13 mouse cellular contexts compared by ENCODE assay signal in the genomic region with DNA sequence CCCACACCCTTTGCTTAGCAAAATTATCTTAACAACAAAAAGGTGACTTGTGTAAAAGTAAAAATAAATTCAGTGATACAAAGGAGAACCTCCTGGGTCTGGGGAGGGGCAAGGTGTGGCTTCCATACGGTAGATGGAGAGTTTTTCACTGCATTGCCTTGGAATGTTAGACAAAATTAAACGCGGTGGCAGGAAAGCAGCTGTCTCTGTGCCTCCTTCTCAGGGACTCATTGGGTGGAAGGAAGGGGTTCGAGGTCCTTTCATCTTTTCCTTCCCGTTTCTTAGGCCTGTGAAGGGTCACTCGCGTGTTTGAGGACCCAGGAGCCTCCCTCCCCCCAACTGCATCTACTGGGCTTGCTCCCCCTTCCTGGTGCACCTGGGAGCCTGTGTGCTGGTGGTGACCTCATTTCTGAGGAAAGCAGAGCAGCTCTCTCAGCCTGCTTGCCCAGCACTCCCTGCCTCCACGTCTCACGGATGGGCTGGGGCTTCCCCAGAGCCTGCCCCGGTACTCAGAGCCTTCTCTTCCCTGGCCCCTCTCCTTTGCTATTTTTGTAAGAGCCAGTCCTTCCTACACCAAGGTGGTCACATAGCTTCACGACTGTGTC. TPM values are rescaled to one million over a fixed set of nuclear protein-coding genes. Genes with fewer than 3 reads are reported as not detected.
DNase-seq lines count a peak whose midpoint lies in the region; ATAC-seq and TF ChIP-seq lines count a peak whose summit lies in the region.
"Had no signal": no experiment of that assay in that cellular context is flagged by ENCODE, and none has a peak within 500 bp of the region (broad histone marks: within the 10 kb centered on the region; RNA-seq: fewer than 3 reads in every experiment).

No protein-coding gene starts in this region.

- no peak for TF ChIP-seq CTCF in layer of hippocampus, adult 2 months (conservative IDR thresholded peaks at IDR 0.05)

- peak overlapping the region; percentile 90 for H3K4me2 ChIP-seq in neural tube, embryonic 12.5 days (replicated peaks)
- H3K4me2 ChIP-seq: intestine, embryonic 15.5 days; liver, embryonic 15.5 days had no signal

- H3K27ac ChIP-seq in layer of hippocampus, adult 2 months = peak overlapping the region; percentile 97
- peak overlapping the region; percentile 98 for H3K27ac ChIP-seq in hindbrain, embryonic 10.5 days
- H3K27ac ChIP-seq in neural tube, embryonic 12.5 days = peak overlapping the region; percentile 98
- H3K27ac ChIP-seq: heart, adult 2 months; intestine, embryonic 15.5 days; liver, embryonic 15.5 days had no signal

- no peak for ATAC-seq in neural tube, embryonic 12.5 days (ENCODE audit: low FRiP score, low read depth)
- ATAC-seq in activated CD4-positive, CD25-positive, alpha-beta regulatory T cell, adult 4 months = no peak
- ATAC-seq: intestine, embryonic 15.5 days; Patski had no signal

- peaks cover 100% of the 10 kb centered on the region for H3K27me3 ChIP-seq in hindbrain, embryonic 10.5 days (ENCODE audit: insufficient read depth, poor library complexity, severe bottlenecking)
- H3K27me3 ChIP-seq in neural tube, embryonic 12.5 days (replicated peaks) = peaks cover 35% of the 10 kb centered on the region

- H3K4me3 ChIP-seq in layer of hippocampus, adult 2 months = peak overlapping the region; percentile 85
- H3K4me3 ChIP-seq in hindbrain, embryonic 10.5 days = peak overlapping the region; percentile 63
- peak overlapping the region; percentile 87 for H3K4me3 ChIP-seq in neural tube, embryonic 12.5 days
- H3K4me3 ChIP-seq: heart, adult 2 months; intestine, embryonic 15.5 days; liver, embryonic 15.5 days had no signal

- H3K4me1 ChIP-seq in hindbrain, embryonic 10.5 days (replicated peaks) = peaks cover 97% of the 10 kb centered on the region
- peaks cover 27% of the 10 kb centered on the region for H3K4me1 ChIP-seq in neural tube, embryonic 12.5 days

- 3% methylated on average over 11 of the region's 11 CpGs for WGBS in hindbrain, embryonic 10.5 days
- WGBS in neural tube, embryonic 12.5 days = 2% methylated on average over 11 of the region's 11 CpGs

- peaks cover 71% of the 10 kb centered on the region for H3K36me3 ChIP-seq in hindbrain, embryonic 10.5 days
- H3K36me3 ChIP-seq in neural tube, embryonic 12.5 days = peaks cover 37% of the 10 kb centered on the region
- H3K36me3 ChIP-seq: intestine, embryonic 15.5 days; liver, embryonic 15.5 days had no signal

- no peak for DNase-seq in layer of hippocampus, adult 2 months (ENCODE audit: low spot score in 2 of 2)
- DNase-seq in layer of hippocampus, postnatal 25 days (ENCODE audit: extremely low spot score in 1 of 2, low spot score in 1 of 2) = no peak
- DNase-seq in cerebellum, postnatal 10 days = peak; percentile 53 to 64
- DNase-seq in hindbrain, embryonic 10.5 days (ENCODE audit: low spot score) = no peak
- no peak for DNase-seq in layer of hippocampus, adult 9-11 months
- no peak for DNase-seq in urinary bladder, postnatal 25 days (ENCODE audit: low spot score)
- DNase-seq: heart, adult 2 months; spleen, adult 18-20 months had no signal

- H3K9me3 ChIP-seq in hindbrain, embryonic 10.5 days = no peaks in the 10 kb centered on the region
- H3K9me3 ChIP-seq in neural tube, embryonic 12.5 days = no peaks in the 10 kb centered on the region
- H3K9me3 ChIP-seq: intestine, embryonic 15.5 days; liver, embryonic 15.5 days had no signal

- H3K9ac ChIP-seq in neural tube, embryonic 12.5 days = peak overlapping the region; percentile 100
- H3K9ac ChIP-seq: intestine, embryonic 15.5 days; liver, embryonic 15.5 days had no signal

RNA-seq across cellular contexts. Expression of gene Polg, which starts 41.0 kb away (rescaled TPM):
- total RNA-seq in layer of hippocampus, adult 2 months (2021) = 100 to 1,000 TPM in 1 of 2 experiments, 10 to 100 TPM in 1; 76.5 to 101 TPM
- 10 to 100 TPM; 74.2 to 91.0 TPM for total RNA-seq in layer of hippocampus, postnatal 25 days (2021)
- polyA plus RNA-seq in hindbrain, embryonic 10.5 days (2016; fragmentation: Nextera tagmentation; extraction: Ambion mirVana) = 38.5 and 43.0 TPM in 2 replicates
- polyA plus RNA-seq in neural tube, embryonic 12.5 days (2016; fragmentation: Nextera tagmentation; extraction: Ambion mirVana) = 45.6 and 48.5 TPM in 2 replicates
- 10 to 100 TPM; 22.5 to 23.1 TPM for polyA plus RNA-seq in activated CD4-positive, CD25-positive, alpha-beta regulatory T cell, adult 4 months (2017; shearing (Covaris generic))

Comparison
In these comparisons a context has a peak if more than half of its experiments do, and no peak if none do; other contexts are left out.
1. DNase-seq: peak in cerebellum, postnatal 10 days (2 of 2); none in layer of hippocampus, adult 2 months (0 of 2), layer of hippocampus, postnatal 25 days (0 of 2), hindbrain, embryonic 10.5 days (single experiment), layer of hippocampus, adult 9-11 months (single experiment) and urinary bladder, postnatal 25 days (single experiment).
2. Peak in every context shown above with its lines, with median percentiles within 50 percentile points of each other: H3K27ac ChIP-seq and H3K4me3 ChIP-seq.